Mouse (Mus musculus) spleen, adult 2 months (tissue): Measurements from ENCODE around the gene Pklr.

Experiments used
- CTCF ChIP-seq: fragments of 200-500 bp; IDR thresholded peaks from 2 replicates; pipeline ENCODE4 v1.5.1; 2011; ENCODE audit warnings: mild to moderate bottlenecking, inconsistent platforms; ENCODE audit not compliant: insufficient read depth, insufficient read length, insufficient replicate concordance; ENCODE audit errors: extremely low read depth
- POLR2A ChIP-seq: fragments of 200-500 bp; IDR thresholded peaks from 2 replicates; pipeline ENCODE4 v1.6.1; 2011; ENCODE audit warnings: low read depth, low read length, inconsistent platforms

GRCm38 (mm10) chr3:89135958-89136357 is at the start of gene Pklr:
- no peak for TF ChIP-seq CTCF
- TF ChIP-seq POLR2A = no peak
